Comparison of ENCODE assay signal across 8 mouse cellular contexts in the genomic region with DNA sequence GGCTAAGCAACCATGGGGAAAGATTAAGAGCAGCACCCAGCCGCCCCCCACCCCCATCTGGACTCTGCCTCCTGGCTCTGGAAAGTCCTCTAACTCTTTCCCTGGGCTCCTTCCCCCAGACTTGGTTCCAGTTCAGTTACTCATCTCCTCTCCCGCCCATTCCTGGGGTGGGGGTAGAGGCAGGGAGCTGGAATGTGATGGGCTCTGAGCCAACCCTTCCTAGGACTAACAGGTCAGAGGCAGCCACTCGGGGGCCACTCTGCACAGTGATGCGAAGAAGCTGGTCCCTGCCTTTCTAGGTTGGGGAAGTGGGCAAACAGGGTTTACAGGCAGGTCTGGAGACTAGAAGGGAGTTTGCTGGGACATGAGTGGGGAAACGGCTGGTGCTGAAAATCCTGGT. TPM values are rescaled to one million over a fixed set of nuclear protein-coding genes. Genes with fewer than 3 reads are reported as not detected.
A peak's percentile ranks its signal among the peaks of the same experiment; 100 is the strongest.
DNase-seq lines count a peak whose midpoint lies in the region; ATAC-seq lines count a peak whose summit lies in the region.

No protein-coding gene starts in this region.

- ATAC-seq in megakaryocyte-erythroid progenitor cell, adult 5-6 weeks (replicated peaks; ENCODE audit: low FRiP score, low TSS enrichment, poor library complexity, severe bottlenecking), result no peak

- peak; percentile 76 for DNase-seq in 3134 (ENCODE audit: extremely low read depth, insufficient read length, low spot score)
- DNase-seq in adrenal gland, postnatal 10 days, result peak; percentile 77
- DNase-seq in heart, adult 9 months (ENCODE audit: low spot score in 2 of 2), result peak; percentile 73 to 80
- DNase-seq in kidney, postnatal 14 days, result peak; percentile 98
- peak; percentile 89 to 92 for DNase-seq in lung, postnatal 4 days
- no peak for DNase-seq in layer of hippocampus, postnatal 25 days (ENCODE audit: extremely low spot score in 1 of 2, low spot score in 1 of 2)
- no peak for DNase-seq in left cerebral cortex, adult 9 months (ENCODE audit: low spot score in 2 of 2)

RNA-seq across cellular contexts. Expression of a gene that starts 5.2 kb away (rescaled TPM):
- 10 to 100 TPM; 66.1 to 78.6 TPM for total RNA-seq in adrenal gland, postnatal 10 days (2021)
- 91.5 and 112 TPM in 2 replicates for total RNA-seq in megakaryocyte-erythroid progenitor cell, adult 5-6 weeks (2014; fragmentation: Nextera tagmentation)
- 53.7 and 72.6 TPM in 2 replicates for total RNA-seq in megakaryocyte-erythroid progenitor cell, adult 5-6 weeks (2017)
- total RNA-seq in layer of hippocampus, postnatal 25 days (2021), result 100 to 1,000 TPM; 151 to 169 TPM

RNA-seq across cellular contexts. Expression of a gene that starts 5.3 kb away (rescaled TPM):
- total RNA-seq in adrenal gland, postnatal 10 days (2021), result 10 to 100 TPM; 22.1 to 24.2 TPM
- 12.0 and 13.1 TPM in 2 replicates for total RNA-seq in megakaryocyte-erythroid progenitor cell, adult 5-6 weeks (2014; fragmentation: Nextera tagmentation)
- total RNA-seq in megakaryocyte-erythroid progenitor cell, adult 5-6 weeks (2017), result 6.8 and 8.2 TPM in 2 replicates
- 10 to 100 TPM; 36.3 to 40.3 TPM for total RNA-seq in layer of hippocampus, postnatal 25 days (2021)

RNA-seq across cellular contexts. Expression of a gene that starts 42.0 kb away (rescaled TPM):
- 1 to 10 TPM; 1.1 to 1.2 TPM for total RNA-seq in adrenal gland, postnatal 10 days (2021)
- total RNA-seq in megakaryocyte-erythroid progenitor cell, adult 5-6 weeks (2014; fragmentation: Nextera tagmentation), result 0.87 TPM in 1 of 2 replicates, not detected in the other
- not detected in 2 replicates for total RNA-seq in megakaryocyte-erythroid progenitor cell, adult 5-6 weeks (2017)
- total RNA-seq in layer of hippocampus, postnatal 25 days (2021), result under 1 TPM; 0.59 to 0.71 TPM

Comparison
In these comparisons a context has a peak if more than half of its experiments do, and no peak if none do; other contexts are left out.
1. DNase-seq: peak in 3134 (single experiment), adrenal gland, postnatal 10 days (single experiment), heart, adult 9 months (2 of 2), kidney, postnatal 14 days (single experiment) and lung, postnatal 4 days (2 of 2); none in layer of hippocampus, postnatal 25 days (0 of 2) and left cerebral cortex, adult 9 months (0 of 2).